Mouse (Mus musculus) G1E (cell line): ENCODE measurements around the gene Mrgprf.

Experiments
- CTCF ChIP-seq: IDR thresholded peaks from 2 replicates; pipeline ENCODE4 v1.5.1; 2012; ENCODE audit warnings: low read depth, low read length, inconsistent platforms, mixed read lengths
- TAL1 ChIP-seq: conservative IDR thresholded peaks from 2 replicates; pipeline ENCODE4 v1.6.1; 2012; ENCODE audit warnings: low read depth, low read length, inconsistent platforms, mixed read lengths

DNA sequence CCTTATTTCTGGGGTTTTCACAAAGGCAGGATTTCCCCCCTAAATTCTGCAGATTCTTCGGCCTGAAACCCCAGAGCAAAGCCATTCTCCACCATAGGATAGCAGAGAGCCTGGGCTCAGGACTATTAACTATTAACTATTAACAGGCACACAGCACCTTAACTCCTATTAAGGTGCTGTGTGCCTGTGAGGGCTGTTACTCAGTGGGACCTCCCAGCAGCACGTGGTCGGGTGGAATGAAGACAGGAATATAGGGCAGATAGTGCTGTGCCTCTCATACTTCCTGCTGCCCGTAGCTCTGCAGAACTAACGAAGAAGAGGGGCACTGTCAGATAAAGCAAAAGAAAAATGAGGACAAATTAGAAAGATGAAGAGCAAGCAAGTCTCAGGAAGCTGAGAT, 9.9 kb downstream of the Mrgprf start:
- TF ChIP-seq CTCF: no peak
- no peak for TF ChIP-seq TAL1
